Mouse (Mus musculus) bone marrow macrophage, adult 2 months (primary cell): Measurements from ENCODE around the gene Arpc2.

Experiments used
- CTCF ChIP-seq: IDR thresholded peaks from 2 replicates; pipeline ENCODE4 v1.5.1; 2012; ENCODE audit warnings: low read depth, mild to moderate bottlenecking, low read length, moderate library complexity
- POLR2A ChIP-seq: IDR thresholded peaks from 2 replicates; pipeline ENCODE4 v1.6.1; 2012; ENCODE audit warnings: mild to moderate bottlenecking, low read depth, low read length, borderline replicate concordance

GRCm38 (mm10) chr1:74296477-74296876, 60.6 kb downstream of the Arpc2 start:
- TF ChIP-seq POLR2A (no peak), CTCF (no peak)
